Mouse (Mus musculus) heart, adult 2 months (tissue): Measurements from ENCODE around the gene Tmem151b.

ENCODE experiments used
- CTCF ChIP-seq: fragments of 200-600 bp; IDR thresholded peaks from 2 replicates; pipeline ENCODE4 v1.8.1; 2022; ENCODE audit warnings: antibody characterized with exemption, mild to moderate bottlenecking, moderate library complexity
- POLR2A ChIP-seq: fragments of 200-500 bp; IDR thresholded peaks from 2 replicates; pipeline ENCODE4 v1.6.1; 2011; ENCODE audit warnings: mild to moderate bottlenecking, low read depth, low read length, control low read depth; ENCODE audit not compliant: insufficient read depth

DNA sequence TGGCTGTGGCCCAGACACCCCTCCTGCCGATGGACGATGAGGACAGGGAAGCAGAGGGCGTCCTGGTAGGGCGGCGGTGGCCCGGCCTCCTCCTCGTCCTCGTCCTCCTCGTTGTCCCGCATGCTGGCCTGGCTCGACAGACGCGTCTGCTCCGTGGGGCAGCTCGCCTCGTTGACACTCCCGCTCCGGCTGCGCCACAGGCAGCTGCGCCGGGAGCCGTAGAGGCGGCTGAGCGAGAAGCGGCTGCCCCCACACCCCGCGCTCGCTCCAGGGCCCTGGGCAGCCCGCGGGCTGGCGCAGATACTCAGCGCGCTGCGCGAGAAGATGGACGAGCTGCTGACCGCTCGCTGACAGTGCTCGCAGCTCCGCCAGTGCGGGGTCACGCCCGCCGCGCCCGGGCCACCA is 4.6 kb downstream of the Tmem151b start:
- no peak for TF ChIP-seq CTCF
- TF ChIP-seq POLR2A: no peak
